Mouse (Mus musculus): ENCODE measurements at regions not wholly inside any gene's neighbourhood (a gene's known extent, or its start where the extent isn't known, plus 50 kb on each side); places are given as distances from the start of the nearest gene placed in this dataset.

- no peak for DNase-seq (ENCODE audit: extremely low spot score in 1 of 2, low spot score in 1 of 2)
Measured at GRCm38 (mm10) chr13:44573463-44573862, 155.8 kb upstream of the Jarid2 start.

GRCm38 (mm10) chr13:44579215-44579614, 150.1 kb upstream of the Jarid2 start:
- no peak for DNase-seq (ENCODE audit: extremely low spot score in 1 of 2, low spot score in 1 of 2)

DNA sequence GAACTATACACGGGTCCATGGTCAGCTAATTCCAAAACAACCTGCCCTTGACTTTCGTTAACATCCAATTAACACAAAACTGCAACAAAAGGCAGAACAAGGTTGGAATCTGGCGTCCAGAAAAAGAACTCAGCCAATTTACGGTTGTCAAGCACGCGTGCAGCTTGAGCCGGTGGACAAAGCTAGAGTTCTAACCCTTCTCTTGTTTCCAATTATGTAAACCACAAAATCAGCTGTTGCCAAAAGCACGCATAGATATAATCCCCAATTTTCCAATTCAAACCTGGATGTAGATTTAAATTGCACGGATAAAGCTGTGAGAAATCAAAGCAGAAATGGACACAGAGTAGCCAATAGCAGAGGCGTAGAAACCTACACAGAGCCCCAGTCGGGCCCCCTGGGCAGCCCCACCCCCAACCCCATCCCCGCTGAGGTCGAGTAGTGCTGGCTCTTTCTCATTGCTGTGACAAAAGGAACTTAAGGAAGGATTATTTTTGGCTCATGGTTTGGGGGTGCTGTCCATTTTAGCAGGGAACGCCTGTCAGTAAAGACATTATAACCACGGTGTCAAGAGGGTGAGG, 149.0 kb upstream of the Jarid2 start:
- no peak for DNase-seq (ENCODE audit: extremely low spot score in 1 of 2, low spot score in 1 of 2)

- DNase-seq (ENCODE audit: extremely low spot score in 1 of 2, low spot score in 1 of 2): no peak
Measured at GRCm38 (mm10) chr13:44580767-44581166, 148.5 kb upstream of the Jarid2 start.

DNA sequence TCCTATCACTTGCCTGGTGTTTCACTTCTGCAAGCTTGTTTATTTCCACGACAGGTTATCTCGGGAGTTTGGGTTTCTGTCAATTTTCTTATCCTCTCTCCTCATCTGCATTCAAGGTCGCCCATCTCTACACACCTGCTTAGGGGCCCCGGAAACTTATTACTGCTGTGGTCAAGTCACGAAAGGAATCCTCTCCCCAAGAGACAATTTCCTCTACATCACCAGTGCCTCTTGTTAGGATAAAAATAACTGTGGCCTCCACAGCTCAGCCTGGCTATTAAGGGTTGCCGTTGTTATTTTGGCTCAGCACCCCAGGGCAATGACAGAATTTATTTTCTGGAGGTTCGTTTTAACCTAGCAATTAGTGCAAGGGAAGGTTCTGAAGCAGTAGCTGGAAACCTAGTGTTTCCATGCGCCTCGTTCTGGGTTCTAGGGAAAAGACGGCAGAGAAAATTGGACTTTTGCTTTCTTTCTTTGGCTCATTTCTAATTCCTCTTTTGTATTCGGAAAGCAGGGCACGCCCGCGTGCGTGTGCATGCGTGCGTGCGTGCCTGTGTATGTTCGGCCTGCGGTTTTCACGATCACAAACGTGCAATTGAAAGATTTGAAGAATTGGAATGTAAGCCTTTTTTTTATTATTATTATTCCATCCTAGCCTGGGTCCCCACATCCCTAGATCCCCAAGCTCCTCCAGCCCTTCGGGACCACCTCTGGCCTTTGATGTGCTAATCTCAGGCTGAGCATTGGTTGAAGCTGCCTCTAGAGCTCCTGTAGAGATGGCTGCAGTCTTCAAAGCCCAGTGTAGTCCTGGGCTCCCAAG, 147.1 kb upstream of the Jarid2 start:
- DNase-seq (ENCODE audit: extremely low spot score in 1 of 2, low spot score in 1 of 2): no peak

DNA sequence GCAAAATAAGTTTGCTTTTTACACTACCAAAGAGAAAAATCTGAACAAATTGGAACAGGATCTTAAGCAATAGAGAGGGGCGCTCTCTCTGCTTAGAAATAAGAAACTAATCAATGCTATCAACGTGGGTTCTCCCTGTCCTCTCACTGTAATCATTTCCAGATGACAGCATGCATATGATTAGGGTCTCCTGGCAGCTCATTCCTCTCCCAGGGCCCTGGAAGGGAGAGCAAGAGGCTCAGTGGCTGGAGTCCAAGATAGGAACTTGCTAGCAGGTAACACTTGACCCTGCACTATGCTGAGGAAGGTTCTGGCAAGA, 146.5 kb upstream of the Jarid2 start:
- no peak for DNase-seq (ENCODE audit: extremely low spot score in 1 of 2, low spot score in 1 of 2)

DNA sequence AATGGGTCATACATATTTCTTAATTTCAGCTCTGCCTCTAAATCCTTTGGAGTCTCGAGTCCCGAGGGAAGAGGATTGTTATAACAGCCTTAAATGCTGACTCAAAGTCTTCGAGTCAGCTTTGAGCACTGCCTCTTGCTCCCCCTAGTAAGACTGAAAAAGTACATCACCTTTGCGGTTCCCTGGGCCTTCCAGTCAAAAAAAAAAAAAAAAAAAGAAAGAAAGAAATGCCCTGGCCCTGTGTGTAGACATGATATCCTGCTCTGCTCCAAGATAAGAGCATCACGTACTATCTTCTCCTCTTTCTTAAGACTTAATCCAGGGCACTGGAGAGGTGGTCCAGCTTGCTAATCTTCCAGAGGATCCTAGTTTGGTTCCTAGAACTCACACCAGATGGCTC, 145.7 kb upstream of the Jarid2 start:
- no peak for DNase-seq (ENCODE audit: extremely low spot score in 1 of 2, low spot score in 1 of 2)

- no peak for DNase-seq (ENCODE audit: extremely low spot score in 1 of 2, low spot score in 1 of 2)
Measured at GRCm38 (mm10) chr13:44584151-44584550, 145.1 kb upstream of the Jarid2 start.

DNA sequence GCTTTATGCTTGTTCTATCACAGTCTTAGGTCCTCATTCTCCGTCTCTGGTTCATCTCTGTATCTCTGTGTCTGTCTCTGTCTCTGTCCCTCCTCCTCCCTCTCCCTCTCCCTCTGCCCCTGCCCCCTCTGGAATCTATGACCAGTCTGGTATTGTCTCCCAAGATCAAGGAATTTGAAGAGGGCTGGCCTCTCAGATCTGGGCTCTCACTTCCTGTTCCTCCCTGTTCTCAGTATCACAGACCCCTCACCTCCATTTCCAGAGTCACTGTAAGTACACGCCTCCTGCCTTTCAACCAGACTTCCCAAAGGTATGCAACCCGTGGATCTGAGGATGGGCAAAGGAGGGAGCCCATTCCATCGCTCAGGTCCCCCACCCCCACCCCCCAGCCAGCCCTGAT, 144.7 kb upstream of the Jarid2 start:
- no peak for DNase-seq (ENCODE audit: extremely low spot score in 1 of 2, low spot score in 1 of 2)

DNA sequence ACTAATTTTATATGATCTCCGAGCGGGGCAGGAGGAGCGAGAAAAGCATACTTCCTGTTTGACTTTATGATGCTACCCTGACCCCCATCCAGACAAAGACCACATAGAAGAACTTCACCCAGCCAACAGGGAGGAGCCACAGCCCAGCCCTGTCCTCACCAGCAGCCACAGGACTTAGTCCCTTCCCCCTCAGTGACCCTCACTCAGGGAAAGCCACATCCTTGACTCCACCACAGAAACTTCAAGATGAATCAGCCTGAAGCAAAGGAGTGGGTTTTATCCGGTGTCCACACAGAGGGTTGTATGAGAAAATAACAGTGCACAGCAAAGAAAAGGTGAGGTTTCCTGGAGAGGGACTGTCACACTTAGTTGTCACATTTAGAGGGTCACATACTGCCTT, 141.4 kb upstream of the Jarid2 start:
- no peak for DNase-seq (ENCODE audit: extremely low spot score in 1 of 2, low spot score in 1 of 2)

GRCm38 (mm10) chr13:44594645-44595044, 134.6 kb upstream of the Jarid2 start:
- no peak for DNase-seq (ENCODE audit: extremely low spot score in 1 of 2, low spot score in 1 of 2)

- DNase-seq (ENCODE audit: extremely low spot score in 1 of 2, low spot score in 1 of 2): no peak
Measured at GRCm38 (mm10) chr13:44597666-44598065, 131.6 kb upstream of the Jarid2 start.

- DNase-seq (ENCODE audit: extremely low spot score in 1 of 2, low spot score in 1 of 2): no peak
Measured at GRCm38 (mm10) chr13:44601024-44601423, 128.2 kb upstream of the Jarid2 start.

DNA sequence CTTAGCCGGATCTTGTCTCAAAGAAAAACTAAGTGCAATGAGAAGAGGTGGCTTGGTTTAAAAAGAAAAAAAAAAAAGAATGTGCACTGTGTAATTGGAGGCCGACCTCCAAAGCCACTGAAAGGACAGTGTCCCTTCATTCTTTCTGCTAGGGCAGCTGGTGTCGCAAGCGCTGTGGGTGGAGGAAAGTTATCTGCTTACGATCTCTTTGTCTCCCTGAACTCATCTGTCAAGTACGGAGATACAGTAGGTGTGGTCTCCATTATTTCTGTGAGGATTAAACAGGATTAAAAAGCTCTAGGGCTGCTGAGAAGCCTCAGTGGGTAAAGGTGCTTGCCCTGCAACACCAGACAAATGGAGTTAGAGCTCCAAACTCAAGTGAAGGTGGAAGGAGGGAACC, 126.6 kb upstream of the Jarid2 start:
- no peak for DNase-seq (ENCODE audit: extremely low spot score in 1 of 2, low spot score in 1 of 2)

GRCm38 (mm10) chr13:44607316-44608285, 121.7 kb upstream of the Jarid2 start:
- no peak for DNase-seq (ENCODE audit: extremely low spot score in 1 of 2, low spot score in 1 of 2)

DNA sequence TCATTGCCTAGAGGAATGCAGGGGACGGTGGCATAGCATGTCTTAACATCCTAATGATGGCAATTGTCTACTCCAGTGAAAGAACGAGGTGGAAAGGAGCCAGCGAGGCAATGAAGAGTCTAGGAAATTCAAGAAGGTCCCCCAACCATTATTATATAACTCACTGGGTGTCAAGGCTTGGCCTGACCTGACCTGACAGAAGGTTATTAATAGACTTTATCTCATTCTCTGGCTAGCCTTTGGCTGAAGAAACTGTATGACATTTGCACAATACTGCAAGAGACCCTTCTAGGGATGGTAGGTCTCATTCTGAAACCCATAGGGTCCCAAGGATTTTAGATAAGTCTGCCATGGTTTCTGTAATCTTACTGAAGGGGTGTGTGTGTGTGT, 121.0 kb upstream of the Jarid2 start:
- no peak for DNase-seq (ENCODE audit: extremely low spot score in 1 of 2, low spot score in 1 of 2)

DNA sequence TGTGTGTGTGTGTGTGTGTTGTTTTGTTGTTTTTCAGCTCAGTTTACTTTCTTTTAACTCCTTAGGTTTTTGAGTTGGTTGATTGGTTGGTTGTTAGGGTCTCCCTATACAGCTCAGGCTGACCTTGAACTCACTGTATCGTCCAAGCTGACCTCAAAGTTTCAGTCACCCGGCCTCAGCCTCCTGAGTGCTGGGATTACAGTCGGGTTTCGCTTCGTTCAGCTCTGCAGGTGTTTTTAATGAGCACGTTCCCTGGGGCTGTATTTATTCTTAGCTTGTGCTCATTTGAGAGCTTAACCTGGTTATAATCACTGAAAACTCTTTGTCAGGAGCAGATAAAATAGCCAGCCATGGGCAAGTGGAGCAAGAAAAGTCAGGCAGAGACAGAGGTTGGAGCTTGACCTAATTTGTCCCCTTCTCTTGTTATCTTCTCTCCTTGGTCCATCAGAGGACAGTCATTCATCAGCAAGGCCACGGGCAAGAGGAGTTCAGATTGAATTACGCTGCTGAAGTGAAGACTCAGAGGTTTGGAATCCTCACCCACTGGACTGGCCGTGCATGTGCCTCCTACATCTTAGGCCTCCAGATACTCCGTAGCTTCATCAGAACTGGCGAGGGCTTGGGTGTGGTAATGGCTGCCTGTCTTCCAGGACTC, 120.5 kb upstream of the Jarid2 start:
- DNase-seq (ENCODE audit: extremely low spot score in 1 of 2, low spot score in 1 of 2): no peak

DNA sequence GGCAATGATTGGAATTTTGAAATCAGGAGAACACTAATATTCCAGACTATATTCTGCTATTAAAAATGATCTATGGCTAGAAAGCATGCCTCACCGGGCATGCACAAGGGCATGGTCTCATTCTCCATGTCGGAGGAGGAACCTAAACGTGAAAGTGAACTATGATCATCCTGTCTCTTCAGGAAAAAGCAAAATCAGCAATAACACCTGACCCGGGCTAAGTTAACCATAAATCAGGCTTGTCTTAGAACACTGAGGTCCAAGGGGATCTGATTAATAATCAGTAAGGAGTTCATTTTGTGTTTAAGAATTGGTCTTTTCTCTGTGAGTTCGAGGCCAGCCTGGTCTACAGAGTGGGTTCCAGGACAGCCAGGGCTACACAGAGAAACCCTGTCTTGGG, 119.7 kb upstream of the Jarid2 start:
- no peak for DNase-seq (ENCODE audit: extremely low spot score in 1 of 2, low spot score in 1 of 2)

DNA sequence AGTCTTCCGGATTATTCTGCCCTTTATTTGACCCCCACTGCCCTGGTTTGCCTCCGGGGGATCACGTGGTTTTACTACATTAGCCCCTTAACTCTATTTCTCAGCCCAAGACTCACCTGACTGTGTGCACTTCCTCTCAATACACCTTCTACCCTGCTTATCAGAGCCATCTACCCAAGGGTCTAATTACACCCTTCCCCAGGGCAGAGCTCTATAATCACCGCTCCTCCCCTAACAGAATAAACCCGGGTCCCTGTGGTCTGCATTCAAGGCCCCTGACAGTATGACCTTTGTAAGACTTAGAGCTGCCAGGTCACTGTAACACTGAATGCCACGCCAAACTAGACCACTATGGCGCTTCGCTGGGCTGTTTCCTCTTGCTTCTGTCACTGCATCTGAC, 113.6 kb upstream of the Jarid2 start:
- no peak for DNase-seq (ENCODE audit: extremely low spot score in 1 of 2, low spot score in 1 of 2)

GRCm38 (mm10) chr13:44618368-44618767, 110.9 kb upstream of the Jarid2 start:
- no peak for DNase-seq (ENCODE audit: extremely low spot score in 1 of 2, low spot score in 1 of 2)

All from frontal cortex, adult 2 months (tissue).